Mouse (Mus musculus): ENCODE data around the gene Hspa12b. TPM values are rescaled to one million over a fixed set of nuclear protein-coding genes. Genes with fewer than 3 reads are reported as not detected.
A peak's percentile ranks its signal among the peaks of the same experiment; 100 is the strongest.

Hspa12b gene
- polyA plus RNA-seq, 1 experiment from 2014 or later: 5.5 TPM

GRCm38 (mm10) chr2:131140533-131140905 lies 13.4 kb downstream of the Hspa12b start:
- ATAC-seq (replicated peaks; ENCODE audit: low FRiP score): no peak
- peaks cover 33% of the 10 kb centered on the region for H3K4me1 ChIP-seq (replicated peaks; ENCODE audit: control insufficient read depth, insufficient read depth, low read length)
- no peaks in the 10 kb centered on the region for H3K9me3 ChIP-seq (ENCODE audit: control insufficient read depth, low read length)
- H3K27me3 ChIP-seq (replicated peaks; ENCODE audit: control insufficient read depth, insufficient read depth, low read length): no peaks in the 10 kb centered on the region
- H3K27ac ChIP-seq (ENCODE audit: low read depth, low read length): 0 out of 2 replicates have a peak overlapping the region, but pooled peaks have one; percentile 48
- H3K36me3 ChIP-seq (ENCODE audit: control insufficient read depth, insufficient read depth, low read length): peaks cover 23% of the 10 kb centered on the region; the same call in 1 of the 2 replicates
- WGBS: 65% methylated on average over 5 of the region's 5 CpGs
- DNase-seq (ENCODE audit: low spot score): no peak
- H3K4me3 ChIP-seq (ENCODE audit: low read depth, low read length): no peak overlapping the region
- no peak overlapping the region for H3K4me2 ChIP-seq
- no peak overlapping the region for H3K9ac ChIP-seq (ENCODE audit: low read depth, low read length)

- H3K9ac ChIP-seq (ENCODE audit: low read depth, low read length): no peak overlapping the region
- no peak overlapping the region for H3K4me2 ChIP-seq
- H3K9me3 ChIP-seq (ENCODE audit: control insufficient read depth, low read length): no peaks in the 10 kb centered on the region
- no peak overlapping the region for H3K4me3 ChIP-seq (ENCODE audit: low read depth, low read length)
- peaks cover 25% of the 10 kb centered on the region for H3K4me1 ChIP-seq (replicated peaks; ENCODE audit: control insufficient read depth, insufficient read depth, low read length)
- 92% methylated on average over 8 of the region's 8 CpGs for WGBS
- DNase-seq (ENCODE audit: low spot score): no peak
- no peak overlapping the region for H3K27ac ChIP-seq (ENCODE audit: low read depth, low read length)
- H3K36me3 ChIP-seq (ENCODE audit: control insufficient read depth, insufficient read depth, low read length): peaks cover 26% of the 10 kb centered on the region
- no peaks in the 10 kb centered on the region for H3K27me3 ChIP-seq (replicated peaks; ENCODE audit: control insufficient read depth, insufficient read depth, low read length)
- ATAC-seq (replicated peaks; ENCODE audit: low FRiP score): no peak
These were observed 14.4 kb downstream of the Hspa12b start for GRCm38 (mm10) chr2:131141336-131141986.

- Histone ChIP-seq H3K27ac (ENCODE audit: low read depth, low read length) (0 out of 2 replicates have a peak overlapping the region, but pooled peaks have one; percentile 21), H3K4me2 (peak overlapping the region; percentile 46), H3K4me3 (ENCODE audit: low read depth, low read length) (no peak overlapping the region), H3K9me3 (ENCODE audit: control insufficient read depth, low read length) (no peaks in the 10 kb centered on the region), H3K27me3 (replicated peaks; ENCODE audit: control insufficient read depth, insufficient read depth, low read length) (no peaks in the 10 kb centered on the region), H3K36me3 (ENCODE audit: control insufficient read depth, insufficient read depth, low read length) (peaks cover 38% of the 10 kb centered on the region), H3K9ac (ENCODE audit: low read depth, low read length) (no peak overlapping the region), H3K4me1 (replicated peaks; ENCODE audit: control insufficient read depth, insufficient read depth, low read length) (peaks cover 24% of the 10 kb centered on the region)
- peak; percentile 83 for DNase-seq (ENCODE audit: low spot score)
- 25% methylated on average over 18 of the region's 18 CpGs for WGBS
- ATAC-seq (replicated peaks; ENCODE audit: low FRiP score): peak; percentile 81
These were observed 15.5 kb downstream of the Hspa12b start for GRCm38 (mm10) chr2:131142592-131142991.

GRCm38 (mm10) chr2:131143007-131143780 lies 16.1 kb downstream of the Hspa12b start:
- no peak overlapping the region for H3K9ac ChIP-seq (ENCODE audit: low read depth, low read length)
- H3K27me3 ChIP-seq (replicated peaks; ENCODE audit: control insufficient read depth, insufficient read depth, low read length): no peaks in the 10 kb centered on the region
- H3K36me3 ChIP-seq (ENCODE audit: control insufficient read depth, insufficient read depth, low read length): peaks cover 39% of the 10 kb centered on the region
- no peak overlapping the region for H3K27ac ChIP-seq (ENCODE audit: low read depth, low read length)
- peaks cover 24% of the 10 kb centered on the region for H3K4me1 ChIP-seq (replicated peaks; ENCODE audit: control insufficient read depth, insufficient read depth, low read length)
- no peak for DNase-seq (ENCODE audit: low spot score)
- H3K4me2 ChIP-seq: peak overlapping the region; percentile 46
- ATAC-seq (replicated peaks; ENCODE audit: low FRiP score): 0 out of 2 replicates have a peak, but pooled peaks have one; percentile 16
- H3K4me3 ChIP-seq (ENCODE audit: low read depth, low read length): no peak overlapping the region
- 74% methylated on average over 22 of the region's 22 CpGs for WGBS
- no peaks in the 10 kb centered on the region for H3K9me3 ChIP-seq (ENCODE audit: control insufficient read depth, low read length)

GRCm38 (mm10) chr2:131145121-131145520 lies 18.0 kb downstream of the Hspa12b start:
- H3K9ac ChIP-seq (ENCODE audit: low read depth, low read length): no peak overlapping the region
- H3K4me2 ChIP-seq: no peak overlapping the region
- H3K4me1 ChIP-seq (replicated peaks; ENCODE audit: control insufficient read depth, insufficient read depth, low read length): peaks cover 20% of the 10 kb centered on the region
- H3K4me3 ChIP-seq (ENCODE audit: low read depth, low read length): no peak overlapping the region
- no peak for ATAC-seq (replicated peaks; ENCODE audit: low FRiP score)
- DNase-seq (ENCODE audit: low spot score): no peak
- no peaks in the 10 kb centered on the region for H3K27me3 ChIP-seq (replicated peaks; ENCODE audit: control insufficient read depth, insufficient read depth, low read length)
- H3K27ac ChIP-seq (ENCODE audit: low read depth, low read length): no peak overlapping the region
- H3K9me3 ChIP-seq (ENCODE audit: control insufficient read depth, low read length): no peaks in the 10 kb centered on the region
- peaks cover 37% of the 10 kb centered on the region for H3K36me3 ChIP-seq (ENCODE audit: control insufficient read depth, insufficient read depth, low read length)
- 69% methylated on average over 13 of the region's 13 CpGs for WGBS

DNA sequence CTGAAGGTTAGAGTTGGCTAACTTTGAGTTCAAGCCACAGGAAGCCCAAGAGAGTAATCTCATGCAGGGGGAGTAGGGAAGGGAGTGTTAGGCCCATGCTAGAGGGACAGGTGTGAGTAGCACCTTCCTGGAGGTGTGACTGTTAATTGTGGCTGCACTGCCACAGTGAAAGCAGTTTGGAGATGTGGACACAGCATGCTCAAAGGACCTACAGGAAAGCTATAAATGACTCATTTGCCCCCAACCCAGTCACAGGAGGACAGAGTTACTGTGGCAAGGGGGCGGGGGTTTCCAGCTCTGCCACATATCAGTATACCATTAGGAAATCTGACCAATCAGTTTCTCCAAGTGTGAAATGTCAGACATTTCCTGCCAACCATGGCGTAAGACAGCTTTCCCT lies 18.5 kb downstream of the Hspa12b start:
- WGBS: 83% methylated on average over 2 of the region's 2 CpGs
- Histone ChIP-seq H3K4me2 (no peak overlapping the region), H3K9ac (ENCODE audit: low read depth, low read length) (no peak overlapping the region), H3K36me3 (ENCODE audit: control insufficient read depth, insufficient read depth, low read length) (peaks cover 39% of the 10 kb centered on the region), H3K9me3 (ENCODE audit: control insufficient read depth, low read length) (no peaks in the 10 kb centered on the region), H3K27ac (ENCODE audit: low read depth, low read length) (no peak overlapping the region), H3K4me1 (replicated peaks; ENCODE audit: control insufficient read depth, insufficient read depth, low read length) (peaks cover 20% of the 10 kb centered on the region), H3K27me3 (replicated peaks; ENCODE audit: control insufficient read depth, insufficient read depth, low read length) (no peaks in the 10 kb centered on the region), H3K4me3 (ENCODE audit: low read depth, low read length) (no peak overlapping the region)
- no peak for ATAC-seq (replicated peaks; ENCODE audit: low FRiP score)
- no peak for DNase-seq (ENCODE audit: low spot score)

- H3K4me1 ChIP-seq (replicated peaks; ENCODE audit: control insufficient read depth, insufficient read depth, low read length): peaks cover 17% of the 10 kb centered on the region
- H3K36me3 ChIP-seq (ENCODE audit: control insufficient read depth, insufficient read depth, low read length): peaks cover 39% of the 10 kb centered on the region
- H3K9me3 ChIP-seq (ENCODE audit: control insufficient read depth, low read length): no peaks in the 10 kb centered on the region
- ATAC-seq (replicated peaks; ENCODE audit: low FRiP score) (no peak), DNase-seq (ENCODE audit: low spot score) (no peak)
- no peak overlapping the region for H3K4me3 ChIP-seq (ENCODE audit: low read depth, low read length)
- H3K27ac ChIP-seq (ENCODE audit: low read depth, low read length): no peak overlapping the region
- WGBS: 80% methylated on average over 21 of the region's 21 CpGs
- H3K9ac ChIP-seq (ENCODE audit: low read depth, low read length): no peak overlapping the region
- H3K4me2 ChIP-seq: no peak overlapping the region
- H3K27me3 ChIP-seq (replicated peaks; ENCODE audit: control insufficient read depth, insufficient read depth, low read length): no peaks in the 10 kb centered on the region
These were observed 19.3 kb downstream of the Hspa12b start for GRCm38 (mm10) chr2:131146193-131147042.

DNA sequence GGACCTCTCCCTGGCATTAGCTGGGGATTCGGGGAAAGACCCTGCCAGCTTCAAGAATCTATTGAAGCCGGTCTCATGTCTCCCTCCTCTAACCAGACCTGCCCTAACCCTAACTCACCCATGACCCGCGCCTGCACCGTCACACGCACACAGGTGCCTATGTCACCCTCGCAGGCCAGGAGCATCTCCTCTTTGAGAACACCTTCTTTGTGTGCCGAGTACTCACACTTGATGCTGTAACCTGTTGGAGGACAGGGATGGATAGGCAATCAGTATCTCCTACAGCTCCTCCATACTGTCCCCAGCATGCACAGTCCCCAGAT lies 19.9 kb downstream of the Hspa12b start:
- H3K27me3 ChIP-seq (replicated peaks; ENCODE audit: control insufficient read depth, insufficient read depth, low read length): no peaks in the 10 kb centered on the region
- ATAC-seq (replicated peaks; ENCODE audit: low FRiP score): no peak
- no peak overlapping the region for H3K27ac ChIP-seq (ENCODE audit: low read depth, low read length)
- no peak overlapping the region for H3K4me2 ChIP-seq
- no peak overlapping the region for H3K9ac ChIP-seq (ENCODE audit: low read depth, low read length)
- H3K4me1 ChIP-seq (replicated peaks; ENCODE audit: control insufficient read depth, insufficient read depth, low read length): peaks cover 15% of the 10 kb centered on the region
- H3K9me3 ChIP-seq (ENCODE audit: control insufficient read depth, low read length): no peaks in the 10 kb centered on the region
- no peak overlapping the region for H3K4me3 ChIP-seq (ENCODE audit: low read depth, low read length)
- DNase-seq (ENCODE audit: low spot score): no peak
- H3K36me3 ChIP-seq (ENCODE audit: control insufficient read depth, insufficient read depth, low read length): peaks cover 39% of the 10 kb centered on the region
- 94% methylated on average over 8 of the region's 8 CpGs for WGBS
